Mouse (Mus musculus) thymus, postnatal 14 days (tissue): Measurements from ENCODE around the gene Rab40c.
A peak's percentile ranks its signal among the peaks of the same experiment; 100 is the strongest.

Experiments
- DNase-seq: peaks from one replicate; pipeline ENCODE4 v3.0.0; 2021

The Rab40c gene

DNA sequence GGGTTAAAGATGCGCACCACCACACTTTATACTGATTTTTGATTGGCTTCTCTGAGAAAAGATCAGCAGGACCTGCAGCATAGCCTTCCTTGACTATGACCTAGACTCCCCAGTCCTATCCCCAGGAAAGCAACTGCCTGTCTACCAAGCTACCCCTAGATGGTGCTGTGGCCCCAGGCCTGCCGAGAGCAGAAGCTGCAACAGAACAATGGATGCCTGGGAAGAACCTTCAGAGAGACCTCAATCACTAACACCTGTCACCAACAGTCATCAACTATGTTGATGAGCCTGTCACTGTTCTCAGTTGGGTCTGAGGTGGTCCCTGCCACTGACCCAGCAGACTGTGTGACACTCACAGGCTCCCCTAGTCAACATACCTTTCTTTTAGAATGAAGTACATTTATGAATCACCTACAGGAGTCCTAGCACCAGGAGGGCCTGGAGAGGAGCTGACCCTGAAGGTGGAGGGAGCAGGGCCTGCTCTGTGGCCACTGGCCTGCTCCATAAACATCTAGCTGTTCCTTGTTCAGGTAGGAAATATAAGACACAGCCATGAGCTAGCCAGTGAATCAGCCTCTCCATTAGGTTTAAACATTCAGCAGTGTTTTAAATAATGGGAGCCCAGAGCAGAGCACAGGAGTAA, 25.4 kb downstream of the Rab40c start:
- peak; percentile 79 for DNase-seq

DNA sequence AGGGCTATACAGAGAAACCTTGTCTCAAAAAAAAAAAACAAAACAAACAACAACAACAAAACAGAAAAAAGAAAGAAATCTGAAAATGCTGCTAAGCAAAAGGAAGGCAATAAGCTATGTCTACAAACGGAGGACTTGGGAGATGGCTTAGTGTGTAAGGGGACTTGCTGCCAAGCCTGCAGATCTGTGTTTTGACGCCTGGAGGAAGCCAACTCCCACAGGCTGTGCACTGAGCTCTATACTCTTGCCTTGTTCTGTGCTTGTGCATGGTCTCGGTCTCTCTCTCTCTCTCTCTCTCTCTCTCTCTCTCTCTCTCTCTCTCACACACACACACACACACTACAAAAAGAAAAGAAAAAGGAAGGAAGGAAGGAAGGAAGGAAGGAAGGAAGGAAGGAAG, 30.7 kb downstream of the Rab40c start:
- no peak for DNase-seq

DNA sequence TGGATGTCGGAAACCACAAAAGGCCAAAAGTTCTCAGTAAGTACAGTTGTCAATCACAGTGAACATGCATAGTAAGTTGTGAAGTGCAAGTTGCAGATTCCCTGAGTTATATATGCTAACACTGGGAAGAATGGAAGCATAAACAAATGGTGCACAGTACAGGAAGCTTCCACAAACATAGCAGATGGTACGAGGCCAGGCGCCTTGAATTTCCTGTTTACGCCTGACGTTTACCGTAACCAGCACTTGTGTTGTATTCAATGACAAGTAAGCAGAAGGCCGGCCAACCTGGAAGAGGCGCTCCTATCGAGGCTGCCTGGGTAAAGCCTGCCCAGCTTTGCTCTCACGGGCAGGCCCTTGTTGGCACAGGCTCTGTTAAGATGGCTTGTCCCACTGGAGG, 32.1 kb downstream of the Rab40c start:
- DNase-seq = no peak

DNA sequence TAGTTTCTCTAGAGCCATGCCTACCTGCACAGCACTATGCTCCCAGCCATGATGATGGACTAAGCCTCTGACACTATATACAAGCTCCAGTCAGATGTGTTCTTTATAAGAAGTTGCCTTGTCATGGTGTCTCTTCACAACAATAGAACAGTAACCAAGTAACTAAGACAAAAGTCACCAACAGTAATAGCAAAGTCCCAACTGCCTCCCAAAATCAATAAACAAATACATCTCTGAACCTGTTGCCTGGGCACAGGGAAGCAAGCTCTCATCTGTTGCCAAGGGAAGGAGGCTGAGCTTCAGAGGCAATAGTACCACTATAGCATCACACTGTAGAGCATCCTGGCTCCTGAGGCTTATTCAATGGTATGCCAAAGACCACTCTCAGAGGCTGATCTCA, 32.7 kb downstream of the Rab40c start:
- no peak for DNase-seq

DNA sequence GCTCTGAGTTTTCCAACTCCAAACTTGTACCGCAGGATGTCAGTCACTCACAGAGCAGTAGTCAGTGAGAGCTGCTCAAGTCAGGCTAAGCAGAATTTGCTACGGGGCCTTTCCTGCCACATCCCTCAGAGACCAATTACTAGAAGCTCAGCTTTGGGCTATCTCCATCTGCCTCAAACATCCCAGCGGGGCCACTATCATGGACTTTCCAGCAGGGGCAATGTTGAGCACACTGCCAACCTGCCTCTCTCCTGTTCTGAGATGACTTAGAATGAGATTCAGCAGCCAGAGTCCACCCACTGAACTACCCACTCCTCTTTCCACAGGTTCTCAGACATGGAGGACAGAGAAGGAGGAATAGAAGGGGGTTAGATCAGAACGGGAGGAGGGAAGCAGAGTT, 33.9 kb downstream of the Rab40c start:
- peak; percentile 45 for DNase-seq

DNA sequence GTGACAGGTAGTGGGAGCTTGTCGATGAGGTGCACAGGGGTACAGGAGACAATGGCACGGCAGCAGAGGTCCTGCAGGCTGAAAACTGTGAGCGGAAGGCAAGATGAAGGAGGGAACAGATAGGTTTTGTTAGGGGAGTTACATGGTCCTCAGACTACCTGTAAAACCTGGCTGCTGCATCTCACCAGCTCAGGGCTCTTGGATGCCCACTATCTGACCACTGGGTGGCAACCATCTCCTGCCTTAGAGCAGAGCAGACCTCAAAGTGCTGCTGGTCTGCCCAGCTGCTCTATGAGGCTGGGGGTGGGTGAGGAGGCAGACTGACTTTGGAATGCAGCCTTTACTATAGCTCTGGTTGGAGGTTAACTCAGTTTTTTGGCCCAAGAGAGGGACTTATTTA, 35.7 kb downstream of the Rab40c start:
- DNase-seq = no peak

DNA sequence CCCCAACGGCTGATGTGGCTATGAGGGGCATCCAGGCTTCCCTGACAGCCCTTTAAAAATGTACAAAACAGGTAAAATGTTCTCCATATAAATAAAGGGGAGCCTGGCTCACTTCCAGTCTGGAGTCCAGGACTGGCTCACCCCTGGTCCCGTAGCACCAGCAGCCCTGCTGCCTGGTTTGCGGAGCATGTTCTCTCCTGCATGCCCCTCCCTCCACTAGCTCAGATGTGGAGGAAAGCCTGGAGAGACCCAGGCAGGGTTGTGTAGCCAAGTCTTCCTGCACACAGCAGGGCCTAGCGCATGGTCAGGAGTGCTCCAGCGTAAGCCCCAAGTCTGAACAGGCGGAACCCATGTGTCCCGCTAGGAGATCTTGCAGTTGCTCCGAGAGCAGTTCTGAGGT, 36.3 kb downstream of the Rab40c start:
- DNase-seq = no peak

DNA sequence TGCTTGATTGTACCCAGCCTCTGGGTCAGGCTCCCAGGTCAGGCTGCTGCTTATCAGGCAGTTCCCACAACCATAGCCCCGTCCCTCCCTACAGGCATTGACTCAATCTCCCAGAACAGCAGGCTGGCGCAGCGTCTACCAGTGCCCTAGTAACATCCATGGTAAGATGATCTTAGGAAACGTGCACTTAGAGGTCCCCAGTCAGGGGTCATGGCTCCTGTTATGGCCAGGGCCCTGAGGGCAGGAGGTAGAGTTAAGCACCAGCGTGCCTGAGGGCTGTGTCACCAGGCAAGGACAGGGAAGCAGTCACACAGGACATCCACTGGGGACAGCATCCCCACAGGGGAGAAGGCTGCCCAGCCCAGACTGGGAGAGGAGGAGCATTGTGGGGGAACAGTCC, 37.2 kb downstream of the Rab40c start:
- DNase-seq = no peak

DNA sequence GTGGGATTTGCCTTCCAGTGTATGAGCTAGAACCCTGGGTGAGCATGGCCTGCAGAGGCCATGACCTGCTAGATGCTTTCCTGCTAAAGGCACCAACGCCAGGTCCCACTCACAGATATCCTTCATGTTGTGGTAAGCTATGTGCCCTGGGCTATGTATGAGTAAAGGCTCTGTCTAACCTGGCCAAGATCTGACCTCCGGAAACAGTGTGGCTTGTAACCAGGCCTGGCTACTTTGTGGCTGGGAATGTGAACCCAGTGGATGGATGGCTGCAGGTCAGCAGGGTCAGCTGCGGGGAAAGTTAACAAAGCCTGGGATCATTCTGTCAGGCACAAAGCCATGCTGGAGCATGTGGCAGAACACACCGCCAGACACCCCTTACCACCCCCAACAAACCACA, 37.8 kb downstream of the Rab40c start:
- DNase-seq = no peak

DNA sequence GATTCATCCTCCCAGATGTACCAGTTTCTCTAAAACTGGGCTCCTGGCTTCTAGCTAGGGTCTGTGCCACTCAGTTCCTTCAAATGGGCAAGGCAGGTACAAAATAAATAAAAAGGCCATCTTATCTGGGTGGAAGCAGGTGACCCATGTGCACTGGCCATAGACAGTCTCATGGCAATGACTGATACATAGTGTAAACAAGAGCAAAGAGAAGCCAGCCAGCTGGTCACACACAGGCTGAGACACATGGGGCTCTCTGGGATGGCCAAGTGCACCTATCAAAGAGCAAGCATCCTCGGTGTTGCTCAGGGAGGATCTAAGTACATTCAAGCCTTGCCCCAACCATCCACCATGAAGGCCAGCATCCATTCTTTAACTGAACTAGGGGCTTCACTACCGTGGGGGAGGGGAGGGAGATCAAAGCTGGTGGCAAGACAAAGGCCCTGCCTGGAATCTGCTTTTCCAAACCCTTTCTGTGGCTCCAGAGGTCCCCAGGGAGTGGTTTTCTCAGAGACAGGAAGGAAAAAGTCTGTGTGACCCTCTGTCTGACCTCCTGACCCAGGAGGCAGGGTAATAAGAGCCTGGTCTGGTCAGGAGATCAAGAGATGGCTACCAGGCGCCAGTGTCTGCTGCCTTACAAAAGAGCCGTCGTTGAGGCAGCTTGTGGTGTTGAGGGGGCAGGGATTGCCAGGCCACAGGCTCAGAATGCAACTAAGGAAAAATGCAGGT, 38.5 kb downstream of the Rab40c start:
- DNase-seq = no peak

DNA sequence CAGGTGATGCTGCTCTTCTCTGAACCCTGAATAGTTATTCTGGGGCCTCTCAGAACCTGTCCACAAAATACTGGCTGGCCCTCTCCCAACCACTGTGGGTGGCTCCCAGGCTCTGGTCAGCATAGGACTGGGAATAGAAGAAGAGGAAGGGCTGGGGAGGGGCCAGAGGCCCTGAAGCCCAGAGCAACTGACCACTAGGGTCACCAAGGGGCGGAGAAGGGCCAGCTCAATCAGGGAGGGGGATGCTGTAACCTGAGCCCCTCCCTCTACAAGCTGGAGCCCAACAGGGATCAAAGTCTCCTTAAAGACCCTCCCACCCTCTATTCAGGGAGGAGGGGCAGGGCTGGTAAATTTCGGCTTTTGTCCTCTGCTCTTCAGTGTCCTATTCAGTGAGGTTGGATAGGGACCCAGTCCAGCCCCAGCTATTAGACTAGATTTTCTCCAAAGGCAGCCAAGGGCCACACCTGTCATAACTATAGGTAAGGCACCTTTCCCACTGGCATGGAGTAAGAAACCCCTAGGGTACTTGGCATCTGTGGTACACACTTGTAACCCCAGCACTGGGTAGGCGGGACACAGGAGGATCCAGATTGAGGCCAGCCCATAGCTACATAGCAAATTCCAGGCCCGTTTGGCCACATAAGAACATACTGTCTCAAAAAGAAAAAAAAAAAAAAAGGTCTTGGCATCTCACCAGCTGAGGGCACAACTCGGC, 39.2 kb downstream of the Rab40c start, which contains the start of gene Wfikkn1:
Gene Wfikkn1 (minus strand): TSS at position 663 of the 715 bp plus-strand sequence.
- DNase-seq = no peak

DNA sequence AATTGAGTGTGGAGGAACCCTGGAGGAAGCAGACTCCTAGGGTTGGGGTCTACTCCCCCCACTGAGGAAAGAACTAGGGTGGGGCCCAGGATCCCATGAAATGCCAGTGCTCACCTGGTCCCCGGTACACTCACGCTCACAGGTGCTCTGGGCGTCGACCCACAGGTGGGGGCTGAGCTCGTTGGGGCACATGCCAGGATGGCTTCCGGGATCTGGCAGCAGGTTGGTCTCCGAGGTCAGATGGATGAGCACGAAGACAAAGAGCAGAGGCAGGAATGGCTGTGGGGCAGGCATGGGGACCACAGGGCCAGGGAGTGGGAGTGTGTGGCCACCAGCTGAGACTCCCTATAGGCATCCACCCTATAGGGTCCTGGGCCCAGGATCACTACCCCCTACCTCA, 39.8 kb downstream of the Rab40c start:
- DNase-seq = no peak

DNA sequence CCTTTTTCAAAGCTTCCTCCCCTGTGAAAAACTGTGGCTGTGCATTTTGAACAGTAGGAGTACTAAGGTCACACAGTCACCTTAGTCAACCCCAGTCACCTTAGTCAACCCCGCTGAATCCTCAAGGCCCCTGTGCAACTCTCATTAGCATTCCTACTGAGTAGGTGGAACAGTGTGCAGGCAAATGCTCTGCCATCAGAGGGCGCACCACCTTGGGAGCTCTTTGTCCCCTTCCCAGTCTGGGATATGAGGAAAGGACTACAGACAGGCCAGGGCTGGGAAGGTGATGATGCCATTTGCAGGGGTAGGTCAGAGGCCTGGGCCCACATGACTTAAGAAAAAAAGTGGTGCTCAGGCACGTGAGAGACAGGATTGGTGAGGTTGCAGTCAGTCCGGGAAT, 40.3 kb downstream of the Rab40c start:
- DNase-seq = no peak

DNA sequence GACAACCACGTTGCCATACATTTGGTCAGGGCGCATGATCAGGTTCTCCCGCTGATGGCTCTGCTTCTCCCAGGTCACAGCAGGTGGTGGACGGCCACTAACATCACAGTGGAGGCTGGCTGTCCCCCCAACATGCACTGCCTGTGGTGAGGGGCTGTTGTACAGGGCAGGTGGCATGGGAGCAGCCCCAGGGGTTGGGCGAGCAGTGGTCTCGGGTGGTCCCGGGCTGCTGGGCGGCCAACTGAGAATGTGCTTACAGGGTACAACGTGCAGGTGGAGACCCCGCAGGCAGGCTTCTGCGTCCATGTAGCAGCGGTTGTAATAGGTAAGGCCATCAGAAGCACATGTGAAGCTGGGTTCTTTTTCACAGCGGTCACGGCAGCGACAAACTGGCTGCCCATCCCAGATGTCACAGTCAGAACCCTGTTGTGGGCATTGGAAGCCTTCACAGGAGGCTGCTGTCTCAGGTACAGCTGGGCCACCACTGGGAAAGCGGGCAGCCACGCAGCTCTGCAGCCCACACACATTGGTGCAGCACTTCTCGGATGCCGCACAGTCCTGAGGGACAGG, 40.8 kb downstream of the Rab40c start:
- DNase-seq = no peak

DNA sequence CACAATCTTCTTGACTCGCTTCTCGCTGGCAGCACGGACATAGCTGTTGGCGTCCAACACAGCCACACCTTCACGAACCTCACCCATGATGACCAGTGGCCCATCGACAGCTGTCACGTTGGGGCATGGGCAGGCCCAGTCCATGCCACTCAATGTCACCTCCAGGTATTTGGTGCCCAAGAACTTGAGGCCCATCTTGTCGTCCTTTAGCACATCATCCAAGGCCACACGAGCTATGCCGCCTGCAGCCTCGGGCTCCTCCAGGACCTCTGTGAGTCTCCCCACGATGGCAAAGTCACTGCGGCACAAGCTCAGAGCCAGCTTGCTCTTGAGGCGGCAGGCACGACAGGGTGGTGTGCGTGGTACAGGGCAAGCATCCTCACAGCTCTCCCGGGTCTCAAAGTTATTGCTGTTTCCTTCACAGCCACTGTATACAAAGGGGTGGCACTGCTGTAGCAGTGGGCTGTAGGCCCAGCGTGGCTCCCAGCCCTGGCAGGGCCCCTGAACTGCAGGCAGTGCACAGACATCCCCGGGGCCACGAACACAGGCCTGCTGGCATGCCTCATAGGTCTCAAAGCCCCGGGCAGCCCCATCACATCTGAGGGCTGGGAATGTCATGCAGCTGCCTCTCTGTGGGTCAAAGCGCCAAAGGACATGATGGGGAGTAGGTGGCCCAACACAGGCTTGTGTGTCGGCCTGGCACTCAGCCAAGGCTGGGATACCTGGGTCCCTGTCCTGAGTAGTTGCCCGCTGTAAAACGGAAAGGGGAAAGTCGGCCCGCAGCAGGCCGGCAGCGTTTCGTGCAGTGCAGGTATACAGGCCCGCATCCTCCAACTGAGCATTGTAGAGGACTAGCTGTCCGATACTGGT, 41.6 kb downstream of the Rab40c start:
- DNase-seq = no peak

DNA sequence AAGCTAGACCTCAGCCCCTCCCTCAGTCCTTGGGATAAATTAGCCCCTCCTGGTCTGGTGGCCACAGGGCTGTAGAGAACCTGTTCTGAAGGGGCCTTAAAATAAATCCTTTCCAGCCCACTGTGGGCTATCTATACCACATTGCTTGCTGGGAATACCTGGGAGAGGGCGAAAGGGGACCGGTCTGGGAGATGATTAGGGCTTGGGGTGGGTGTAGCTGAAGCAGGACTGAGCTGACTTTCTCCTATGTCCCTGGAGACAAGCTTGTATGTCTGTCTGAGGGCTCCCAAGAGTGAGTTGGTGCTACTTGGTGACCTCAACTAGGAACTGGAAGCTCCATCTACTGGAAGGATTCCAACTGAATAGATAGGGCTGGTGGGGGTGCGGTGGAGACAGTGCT, 42.5 kb downstream of the Rab40c start:
- DNase-seq = no peak

DNA sequence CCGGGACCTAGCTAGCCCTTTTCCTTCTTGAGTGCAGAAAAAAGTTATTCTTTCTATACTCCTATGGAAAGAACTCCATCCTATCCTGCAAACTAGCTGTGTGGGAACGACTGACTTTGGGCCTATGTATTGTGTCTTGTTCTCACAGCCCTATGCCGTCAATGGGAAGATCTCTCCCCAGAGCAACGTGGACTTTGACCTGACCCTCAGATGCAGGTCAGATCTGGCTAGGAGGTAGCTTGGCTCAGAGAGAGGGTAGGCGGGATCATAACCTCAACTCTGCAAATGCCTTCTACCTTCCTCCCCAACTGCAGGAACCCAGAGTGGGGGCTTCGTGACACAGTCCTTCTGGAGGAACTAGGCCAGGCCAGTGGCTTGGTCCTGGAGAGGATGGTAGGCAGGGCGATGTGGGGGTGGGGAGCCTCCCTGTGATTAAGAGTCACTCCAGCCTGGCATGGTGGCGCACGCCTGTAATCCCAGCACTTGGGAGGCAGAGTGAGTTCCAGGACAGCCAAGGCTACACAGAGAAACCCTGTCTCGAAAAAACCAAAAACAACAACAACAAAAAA, 43.1 kb downstream of the Rab40c start:
- DNase-seq = no peak

DNA sequence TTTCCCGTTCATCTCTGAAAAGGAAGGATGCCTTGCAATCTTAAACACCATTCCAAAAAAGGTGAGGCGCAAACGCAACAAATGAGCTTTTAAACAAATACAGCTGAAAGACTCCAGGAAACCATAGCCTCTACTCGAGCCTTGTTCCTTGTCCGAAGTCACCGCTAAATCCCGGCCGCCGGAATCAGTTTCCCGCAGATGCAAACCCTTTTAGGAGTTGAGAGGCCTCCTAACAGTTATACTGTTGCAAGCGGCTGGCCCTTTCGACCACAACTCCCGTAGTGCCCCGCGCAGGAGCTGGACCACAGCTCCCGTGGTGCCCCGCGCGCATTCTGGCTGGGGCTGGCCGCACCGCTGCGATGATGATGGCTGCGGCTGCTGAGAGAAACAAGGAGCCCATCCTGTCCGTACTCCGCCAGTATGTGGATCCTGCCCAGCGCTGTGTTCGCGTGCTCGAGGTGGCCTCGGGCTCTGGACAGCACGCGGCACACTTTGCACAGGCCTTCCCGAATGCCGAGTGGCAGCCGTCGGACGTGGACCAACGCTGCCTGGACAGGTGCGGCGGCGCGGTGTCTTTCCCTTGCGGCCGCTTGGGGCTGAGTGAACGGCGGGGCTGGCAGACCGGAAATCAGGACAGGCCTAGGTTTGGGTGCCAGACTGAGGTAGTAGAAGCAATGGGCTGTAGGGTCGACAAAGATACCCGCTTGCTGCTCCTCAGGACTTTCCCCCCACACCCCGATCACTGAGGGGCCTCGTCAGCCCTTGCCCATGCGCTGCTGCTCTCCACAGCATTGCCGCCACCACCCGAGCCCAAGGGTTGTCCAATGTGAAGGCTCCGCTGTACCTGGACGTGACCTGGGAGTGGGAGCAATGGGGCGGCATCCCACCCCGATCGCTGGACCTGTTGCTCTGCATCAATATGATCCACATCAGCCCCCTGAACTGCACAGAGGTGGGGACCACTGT, 44.1 kb downstream of the Rab40c start:
- peak; percentile 89 for DNase-seq

DNA sequence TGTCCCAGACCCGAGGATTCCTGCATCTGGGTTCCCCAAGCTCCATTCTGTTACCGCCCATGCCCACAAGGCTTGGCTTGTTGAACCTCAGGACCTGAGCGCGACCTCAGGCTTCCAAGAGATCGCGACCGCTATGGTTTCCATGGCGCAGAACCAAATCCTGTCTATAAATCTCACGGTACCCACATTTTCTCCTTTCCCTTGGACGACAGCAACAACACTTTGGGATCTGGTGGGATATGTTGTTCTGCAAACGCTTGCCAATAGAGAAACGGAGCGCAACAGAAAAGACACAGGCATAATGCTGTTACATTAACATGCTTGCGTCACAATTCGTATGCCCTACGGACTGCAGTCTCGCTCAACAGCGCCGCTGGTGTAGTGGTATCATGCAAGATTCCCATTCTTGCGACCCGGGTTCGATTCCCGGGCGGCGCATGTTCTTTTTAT, 44.8 kb downstream of the Rab40c start, which contains the start of gene Mettl26:
Gene Mettl26 (plus strand): TSS at position 354 of the 450 bp plus-strand sequence.
- peak; percentile 95 for DNase-seq

DNA sequence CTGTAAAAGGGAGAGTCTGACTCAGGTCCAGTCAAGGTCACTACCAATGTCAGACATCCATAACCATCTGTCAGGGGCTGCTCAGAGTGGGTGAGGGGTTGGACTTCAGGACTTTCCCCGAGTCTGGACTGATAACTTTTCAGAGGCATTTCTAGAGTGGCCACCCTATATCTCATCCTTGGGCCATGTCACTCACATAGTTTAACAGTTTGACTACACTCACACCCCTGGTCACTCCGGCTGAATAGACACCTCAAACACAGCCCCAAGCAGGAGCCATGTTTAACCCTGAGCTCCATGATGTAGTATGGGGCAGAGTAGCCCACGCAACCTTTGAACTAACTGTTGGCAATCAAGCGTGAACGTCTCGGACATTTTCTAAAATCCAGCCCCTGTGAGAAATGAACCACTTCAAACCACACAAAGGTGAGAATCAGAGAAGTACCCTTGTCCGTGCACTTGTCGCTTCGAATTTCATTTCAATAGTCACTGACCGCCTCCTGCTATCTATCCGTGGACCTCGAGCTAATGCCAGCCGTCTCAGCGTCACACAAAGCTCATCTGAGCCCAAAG, 45.3 kb downstream of the Rab40c start:
- no peak for DNase-seq
